Mouse (Mus musculus) ovary, postnatal 36 days (tissue): Measurements from ENCODE around the gene Ccdc190.
A peak's percentile ranks its signal among the peaks of the same experiment; 100 is the strongest.

Experiments
- DNase-seq: peaks from one replicate; pipeline ENCODE4 v3.0.0; 2022; ENCODE audit warnings: low spot score, mixed read lengths

Gene Ccdc190

GRCm38 (mm10) chr1:169928454-169928971 is at the start of gene Ccdc190:
Gene Ccdc190, plus strand, starts transcription at chr1:169928648.
- DNase-seq = peak; percentile 35

GRCm38 (mm10) chr1:169879060-169879459 is 49.4 kb upstream of the Ccdc190 start:
- no peak for DNase-seq

GRCm38 (mm10) chr1:169880181-169880580 is 48.3 kb upstream of the Ccdc190 start:
- DNase-seq = no peak

- DNase-seq = no peak
Observed at GRCm38 (mm10) chr1:169883081-169883565, 45.3 kb upstream of the Ccdc190 start.

GRCm38 (mm10) chr1:169889250-169889649 is 39.2 kb upstream of the Ccdc190 start:
- DNase-seq = no peak

DNA sequence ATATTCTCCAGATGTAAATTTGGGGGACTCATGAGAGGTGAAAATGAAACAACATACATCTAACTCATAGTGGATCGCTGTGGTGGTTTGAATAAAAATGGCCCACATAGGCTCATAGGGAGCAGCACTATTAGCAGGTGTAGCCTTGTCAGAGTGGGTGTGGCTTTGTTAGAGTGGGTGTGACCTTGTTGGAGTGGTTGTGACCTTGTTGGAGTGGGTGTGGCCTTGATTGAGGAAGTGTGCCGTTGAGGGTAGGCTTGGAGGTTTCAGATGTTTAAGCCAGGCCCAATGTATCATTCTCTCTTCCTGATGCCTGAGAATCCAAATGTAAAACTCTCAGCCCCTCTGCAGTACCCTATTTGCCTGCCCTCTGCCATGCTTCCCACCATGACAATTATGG is 34.5 kb upstream of the Ccdc190 start:
- no peak for DNase-seq

DNA sequence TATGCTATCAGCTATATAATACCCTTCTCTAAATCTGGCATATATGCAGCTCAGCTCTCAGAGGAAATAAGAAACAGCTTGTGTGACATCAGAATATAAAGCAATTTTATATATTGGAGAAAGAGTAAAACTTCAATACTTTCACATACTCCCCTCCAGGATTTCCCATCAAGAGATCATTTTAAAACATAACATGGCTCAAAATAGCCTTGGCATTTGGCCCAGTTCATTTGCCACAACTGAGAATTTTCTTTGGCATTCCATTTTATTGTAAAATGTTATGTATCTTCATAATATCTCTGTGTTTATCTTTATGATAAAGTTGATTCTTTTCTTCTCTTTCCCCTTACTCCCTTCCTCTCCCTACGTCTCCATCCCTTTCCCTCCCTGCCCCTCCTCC is 32.8 kb upstream of the Ccdc190 start:
- no peak for DNase-seq

GRCm38 (mm10) chr1:169897916-169898315 is 30.5 kb upstream of the Ccdc190 start:
- no peak for DNase-seq

DNA sequence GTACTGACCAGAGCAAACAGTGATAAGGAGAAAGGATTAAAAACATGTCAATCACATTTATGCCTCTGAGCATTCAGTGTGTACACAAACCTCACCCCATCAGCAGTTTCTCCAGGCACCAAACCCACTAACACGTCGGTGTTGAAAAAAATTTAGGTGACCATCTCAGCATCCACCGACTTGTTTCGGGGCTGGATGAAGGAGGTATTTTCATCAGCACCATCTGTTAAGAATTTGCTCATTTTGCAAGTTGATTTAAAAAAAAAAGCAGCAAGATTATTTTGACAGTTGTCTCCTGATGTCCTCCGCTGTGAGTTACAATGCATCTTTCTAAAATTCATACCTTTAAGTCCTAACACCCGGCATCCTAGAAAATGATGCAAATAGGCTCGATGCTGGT is 29.8 kb upstream of the Ccdc190 start:
- DNase-seq = no peak

- no peak for DNase-seq
Observed at GRCm38 (mm10) chr1:169900771-169901336, 27.6 kb upstream of the Ccdc190 start.

DNA sequence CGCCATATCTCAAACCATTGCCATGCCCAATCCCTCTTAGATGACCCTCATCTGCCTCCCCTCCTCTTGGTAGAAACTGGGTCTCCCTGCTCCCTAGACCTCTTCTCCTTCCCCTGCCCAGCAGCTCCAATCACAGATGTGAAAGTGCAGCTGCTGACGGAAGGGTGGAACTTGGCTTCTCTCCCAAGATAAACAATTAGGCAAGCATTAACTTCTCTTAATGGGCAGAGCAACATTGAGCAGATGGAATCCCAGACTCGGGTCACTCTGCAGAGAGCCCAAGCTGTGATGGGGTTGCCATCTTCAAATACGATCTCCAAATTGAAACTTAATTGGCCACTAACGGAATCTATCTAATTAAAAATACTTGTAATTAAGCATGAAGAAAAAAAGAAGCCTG is 19.3 kb upstream of the Ccdc190 start:
- DNase-seq = no peak

DNA sequence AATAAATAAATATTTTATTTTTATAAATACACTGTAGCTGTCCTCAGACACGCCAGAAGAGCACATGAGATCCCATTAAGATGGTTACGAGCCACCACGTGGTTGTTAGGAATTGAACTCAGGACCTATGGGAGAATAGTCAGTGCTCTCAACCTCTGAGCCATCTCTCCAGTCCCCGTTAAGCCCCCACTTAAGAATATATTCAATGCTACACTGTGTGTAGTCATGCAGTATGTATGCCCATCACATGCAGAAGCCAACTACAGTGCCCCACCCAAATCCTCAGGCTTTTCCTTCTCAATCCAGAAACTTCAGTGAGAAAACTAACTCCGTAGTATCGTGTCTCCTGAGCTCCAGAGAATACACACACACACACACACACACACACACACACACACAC is 18.8 kb upstream of the Ccdc190 start:
- no peak for DNase-seq

GRCm38 (mm10) chr1:169910751-169911150 is 17.7 kb upstream of the Ccdc190 start:
- DNase-seq = no peak

GRCm38 (mm10) chr1:169911526-169911925 is 16.9 kb upstream of the Ccdc190 start:
- DNase-seq = no peak

GRCm38 (mm10) chr1:169916659-169917058 is 11.8 kb upstream of the Ccdc190 start:
- no peak for DNase-seq

- DNase-seq = no peak
Observed at GRCm38 (mm10) chr1:169917115-169917796, 11.2 kb upstream of the Ccdc190 start.

DNA sequence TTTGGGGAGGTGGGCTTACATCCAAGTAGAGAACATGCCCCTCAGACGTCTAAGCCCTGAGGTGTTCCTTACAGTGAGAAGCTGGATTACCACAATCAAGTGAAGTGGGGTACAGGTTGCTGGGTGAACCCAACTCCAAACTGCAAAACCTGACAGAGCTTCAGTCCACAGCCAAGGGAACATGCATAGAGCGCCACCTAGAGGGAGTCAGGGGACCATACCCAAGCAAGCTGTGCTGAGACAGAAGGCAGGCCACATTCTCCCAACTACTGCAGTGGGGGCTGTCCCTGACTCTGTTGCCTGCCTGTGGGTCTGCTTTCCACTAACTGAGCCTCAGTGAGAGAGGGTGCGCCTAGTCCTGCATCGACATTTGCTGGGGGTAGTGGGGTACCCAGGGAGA is 10.4 kb upstream of the Ccdc190 start:
- DNase-seq = peak; percentile 25

GRCm38 (mm10) chr1:169919211-169919610 is 9.2 kb upstream of the Ccdc190 start:
- DNase-seq = peak; percentile 65

- DNase-seq = no peak
Observed at GRCm38 (mm10) chr1:169921710-169922211, 6.7 kb upstream of the Ccdc190 start.

DNA sequence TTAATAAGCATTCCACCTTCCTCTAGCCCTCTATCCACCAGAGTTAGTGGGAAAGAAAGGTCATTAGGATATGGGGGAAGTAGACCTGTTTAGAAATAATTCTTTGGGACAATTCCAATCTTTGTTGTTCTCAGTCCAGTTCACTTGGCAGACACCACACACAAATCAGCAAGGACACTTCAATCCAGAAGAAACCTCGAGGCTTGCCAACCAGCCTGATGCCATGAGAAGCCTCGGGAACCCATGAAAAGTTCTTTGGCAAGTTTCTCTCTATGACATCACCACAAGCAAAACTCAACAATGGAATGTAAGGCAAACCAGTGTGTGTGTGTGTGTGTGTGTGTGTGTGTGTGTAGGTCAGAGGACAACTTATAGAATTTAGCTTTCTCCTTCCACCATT is 3.9 kb upstream of the Ccdc190 start:
- no peak for DNase-seq

- no peak for DNase-seq
Observed at GRCm38 (mm10) chr1:169927753-169928369, 587 bp upstream of the Ccdc190 start.

DNA sequence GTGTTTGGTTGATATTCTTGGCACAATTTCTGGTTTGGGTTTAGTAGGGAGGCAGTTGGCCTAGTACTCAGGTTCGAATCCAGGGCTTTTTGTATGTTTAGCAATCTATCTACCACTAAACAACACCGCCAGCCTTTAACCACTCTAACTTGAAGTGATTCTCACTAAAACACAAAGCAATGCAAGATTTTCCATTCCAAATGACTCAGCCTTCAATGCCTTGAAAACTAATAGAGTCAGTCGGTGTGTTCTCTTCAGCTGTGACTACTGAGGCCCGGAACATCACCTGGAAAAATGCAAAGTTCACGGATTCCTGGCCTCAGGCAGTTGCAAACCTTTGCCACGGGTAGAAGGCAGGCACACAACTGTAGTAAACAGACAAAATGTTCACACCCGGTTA is 3.2 kb downstream of the Ccdc190 start:
- no peak for DNase-seq
